Mouse (Mus musculus): ENCODE results near the gene Shisa8.

Shisa8 gene

GRCm38 (mm10) chr15:82183596-82183995 lies 29.0 kb downstream of the Shisa8 start:
- Histone ChIP-seq H3K27me3 (ENCODE audit: control insufficient read depth, insufficient read depth, low read length, poor library complexity, severe bottlenecking) (no peaks in the 10 kb centered on the region), H3K36me3 (ENCODE audit: control insufficient read depth, insufficient read depth, low read length, poor library complexity, severe bottlenecking) (peaks cover 31% of the 10 kb centered on the region)
- DNase-seq (ENCODE audit: low read depth, low spot score): no peak

DNA sequence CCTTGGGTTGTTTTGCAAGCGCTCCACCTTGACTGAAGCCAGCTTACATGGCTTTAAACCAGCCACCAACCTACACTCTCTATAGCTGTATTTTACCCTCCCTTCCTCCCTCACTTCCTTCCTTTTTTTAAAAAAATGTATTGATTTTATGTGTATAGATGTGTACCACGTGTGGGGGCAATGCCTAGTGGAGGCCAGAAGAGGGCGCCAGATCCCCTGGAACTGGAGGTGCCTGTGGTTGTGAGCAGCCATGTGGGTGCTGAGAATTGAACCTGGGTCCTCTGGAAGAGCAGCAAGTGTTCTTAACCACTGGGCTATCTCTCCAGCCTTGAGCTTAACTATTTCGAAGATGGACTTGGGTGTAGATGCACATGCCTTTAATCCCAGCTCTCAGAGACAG lies 30.3 kb downstream of the Shisa8 start:
- peaks cover 40% of the 10 kb centered on the region for H3K36me3 ChIP-seq (ENCODE audit: control insufficient read depth, insufficient read depth, low read length, poor library complexity, severe bottlenecking)
- DNase-seq (ENCODE audit: low read depth, low spot score): no peak
- H3K27me3 ChIP-seq (ENCODE audit: control insufficient read depth, insufficient read depth, low read length, poor library complexity, severe bottlenecking): no peaks in the 10 kb centered on the region

DNA sequence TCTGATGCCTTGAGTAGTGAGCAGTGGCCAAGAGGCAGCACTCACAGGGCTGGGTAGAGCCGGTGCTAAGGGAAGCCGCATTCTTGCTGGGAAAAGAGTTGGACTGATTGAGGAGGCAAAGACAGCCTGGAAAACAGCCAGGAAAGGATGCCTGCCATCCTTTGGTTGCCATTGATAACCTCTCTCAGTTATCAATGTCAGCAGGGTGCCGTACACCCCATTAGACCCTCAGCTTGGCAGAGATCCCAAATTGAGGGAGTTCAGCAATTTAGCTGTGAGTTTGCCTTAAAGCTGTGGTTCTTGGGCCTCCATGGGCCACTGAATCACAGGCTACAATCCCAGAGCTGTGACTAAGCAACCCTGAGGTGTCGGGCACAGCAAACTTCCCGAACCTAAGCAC lies 31.5 kb downstream of the Shisa8 start:
- DNase-seq (ENCODE audit: low read depth, low spot score): no peak
- Histone ChIP-seq H3K27me3 (ENCODE audit: control insufficient read depth, insufficient read depth, low read length, poor library complexity, severe bottlenecking) (no peaks in the 10 kb centered on the region), H3K36me3 (ENCODE audit: control insufficient read depth, insufficient read depth, low read length, poor library complexity, severe bottlenecking) (peaks cover 46% of the 10 kb centered on the region)

- no peak for DNase-seq (ENCODE audit: low read depth, low spot score)
- no peaks in the 10 kb centered on the region for H3K27me3 ChIP-seq (ENCODE audit: control insufficient read depth, insufficient read depth, low read length, poor library complexity, severe bottlenecking)
- peaks cover 49% of the 10 kb centered on the region for H3K36me3 ChIP-seq (ENCODE audit: control insufficient read depth, insufficient read depth, low read length, poor library complexity, severe bottlenecking)
Measured at GRCm38 (mm10) chr15:82177743-82178290, 34.8 kb downstream of the Shisa8 start.

DNA sequence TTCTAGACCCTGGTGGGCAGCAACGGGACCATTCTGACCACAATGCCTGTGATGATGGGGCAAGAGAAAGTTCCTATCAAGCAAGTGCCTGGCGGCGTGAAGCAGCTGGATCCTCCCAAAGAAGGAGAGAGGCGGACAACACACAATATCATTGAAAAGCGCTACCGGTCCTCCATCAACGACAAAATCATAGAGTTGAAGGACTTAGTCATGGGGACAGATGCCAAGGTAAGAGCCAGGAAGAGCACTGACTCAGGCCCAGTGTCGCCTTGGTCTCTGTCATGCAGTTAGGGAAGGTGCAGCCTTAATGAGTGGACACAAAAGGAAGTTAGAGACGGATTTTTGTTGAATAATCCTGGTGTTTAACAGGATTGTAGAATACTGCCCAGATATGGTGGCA lies 37.5 kb downstream of the Shisa8 start:
- Histone ChIP-seq H3K27me3 (ENCODE audit: control insufficient read depth, insufficient read depth, low read length, poor library complexity, severe bottlenecking) (no peaks in the 10 kb centered on the region), H3K36me3 (ENCODE audit: control insufficient read depth, insufficient read depth, low read length, poor library complexity, severe bottlenecking) (peaks cover 49% of the 10 kb centered on the region)
- DNase-seq (ENCODE audit: low read depth, low spot score): no peak

GRCm38 (mm10) chr15:82172648-82173047 lies 40.0 kb downstream of the Shisa8 start:
- no peak for DNase-seq (ENCODE audit: low read depth, low spot score)
- no peaks in the 10 kb centered on the region for H3K27me3 ChIP-seq (ENCODE audit: control insufficient read depth, insufficient read depth, low read length, poor library complexity, severe bottlenecking)
- H3K36me3 ChIP-seq (ENCODE audit: control insufficient read depth, insufficient read depth, low read length, poor library complexity, severe bottlenecking): peaks cover 36% of the 10 kb centered on the region

DNA sequence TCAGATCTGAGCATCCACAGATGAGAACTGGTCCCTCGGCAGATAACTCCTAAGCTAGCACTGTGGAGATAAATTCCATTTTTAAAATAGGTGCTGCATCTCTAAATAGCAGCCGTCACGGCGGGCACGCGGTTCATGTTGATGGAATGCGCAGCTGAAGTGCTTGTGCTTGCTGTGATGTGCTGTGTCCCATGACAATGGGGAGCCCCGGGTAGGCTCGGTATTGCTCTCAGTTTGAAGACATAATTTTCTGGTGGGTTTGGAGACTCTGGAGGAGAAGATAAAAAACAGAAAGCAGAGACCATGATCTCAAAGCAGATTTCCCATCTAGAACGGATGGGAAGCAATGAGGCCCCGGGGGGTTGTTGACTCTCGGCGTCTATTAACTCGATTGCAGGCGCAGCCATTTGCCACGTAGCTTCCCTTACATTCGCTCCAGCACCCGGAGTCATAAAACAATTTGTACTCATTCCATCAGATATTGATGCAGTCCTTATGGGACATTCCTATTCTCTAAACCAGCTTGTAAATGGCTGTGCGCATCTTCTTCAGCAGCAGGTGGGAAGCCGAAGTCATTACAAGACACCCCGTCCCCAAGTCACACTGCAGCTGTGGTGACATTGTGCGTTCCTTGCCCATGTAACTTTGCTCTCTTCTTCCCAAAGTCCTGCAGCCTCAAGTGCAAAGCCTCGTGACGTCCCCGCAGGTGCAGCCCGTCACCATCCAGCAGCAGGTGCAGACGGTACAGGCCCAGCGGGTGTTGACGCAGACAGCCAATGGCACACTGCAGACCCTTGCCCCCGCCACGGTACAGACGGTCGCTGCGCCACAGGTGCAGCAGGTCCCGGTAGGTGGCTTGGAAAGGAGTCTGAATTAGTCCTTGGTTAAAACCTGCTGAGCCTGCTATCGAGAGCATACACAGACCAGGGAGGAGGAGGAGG lies 41.9 kb downstream of the Shisa8 start:
- no peak for DNase-seq (ENCODE audit: low read depth, low spot score)
- Histone ChIP-seq H3K36me3 (ENCODE audit: control insufficient read depth, insufficient read depth, low read length, poor library complexity, severe bottlenecking) (peaks cover 28% of the 10 kb centered on the region), H3K27me3 (ENCODE audit: control insufficient read depth, insufficient read depth, low read length, poor library complexity, severe bottlenecking) (no peaks in the 10 kb centered on the region)

DNA sequence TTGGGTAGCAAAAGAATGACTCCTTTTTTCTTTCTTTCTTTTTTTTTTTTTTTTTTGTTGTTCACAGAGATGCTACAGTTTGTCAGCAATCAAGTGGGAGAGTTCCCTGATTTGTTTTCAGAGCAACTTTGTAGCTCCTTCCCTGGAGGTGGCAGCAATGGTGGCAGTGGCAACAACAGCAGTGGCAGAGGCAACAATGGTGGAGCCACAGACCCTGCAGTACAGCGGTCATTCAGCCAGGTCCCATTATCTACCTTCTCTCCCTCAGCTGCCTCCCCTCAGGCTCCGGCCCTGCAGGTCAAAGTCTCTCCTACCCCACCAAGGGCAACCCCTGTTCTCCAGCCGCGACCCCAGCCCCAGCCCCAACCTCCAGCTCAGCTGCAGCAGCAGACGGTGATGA lies 42.9 kb downstream of the Shisa8 start:
- no peaks in the 10 kb centered on the region for H3K27me3 ChIP-seq (ENCODE audit: control insufficient read depth, insufficient read depth, low read length, poor library complexity, severe bottlenecking)
- peaks cover 23% of the 10 kb centered on the region for H3K36me3 ChIP-seq (ENCODE audit: control insufficient read depth, insufficient read depth, low read length, poor library complexity, severe bottlenecking)
- DNase-seq (ENCODE audit: low read depth, low spot score): no peak

- no peaks in the 10 kb centered on the region for H3K27me3 ChIP-seq (ENCODE audit: control insufficient read depth, insufficient read depth, low read length, poor library complexity, severe bottlenecking)
- peaks cover 14% of the 10 kb centered on the region for H3K36me3 ChIP-seq (ENCODE audit: control insufficient read depth, insufficient read depth, low read length, poor library complexity, severe bottlenecking)
- peak; percentile 42 for DNase-seq (ENCODE audit: low read depth, low spot score)
Measured at GRCm38 (mm10) chr15:82167201-82168168, 45.1 kb downstream of the Shisa8 start.

- H3K36me3 ChIP-seq (ENCODE audit: control insufficient read depth, insufficient read depth, low read length, poor library complexity, severe bottlenecking): peaks cover 7% of the 10 kb centered on the region
- peak; percentile 79 for DNase-seq (ENCODE audit: low read depth, low spot score)
- H3K27me3 ChIP-seq (ENCODE audit: control insufficient read depth, insufficient read depth, low read length, poor library complexity, severe bottlenecking): no peaks in the 10 kb centered on the region
Measured at GRCm38 (mm10) chr15:82166240-82167100, 46.1 kb downstream of the Shisa8 start.

DNA sequence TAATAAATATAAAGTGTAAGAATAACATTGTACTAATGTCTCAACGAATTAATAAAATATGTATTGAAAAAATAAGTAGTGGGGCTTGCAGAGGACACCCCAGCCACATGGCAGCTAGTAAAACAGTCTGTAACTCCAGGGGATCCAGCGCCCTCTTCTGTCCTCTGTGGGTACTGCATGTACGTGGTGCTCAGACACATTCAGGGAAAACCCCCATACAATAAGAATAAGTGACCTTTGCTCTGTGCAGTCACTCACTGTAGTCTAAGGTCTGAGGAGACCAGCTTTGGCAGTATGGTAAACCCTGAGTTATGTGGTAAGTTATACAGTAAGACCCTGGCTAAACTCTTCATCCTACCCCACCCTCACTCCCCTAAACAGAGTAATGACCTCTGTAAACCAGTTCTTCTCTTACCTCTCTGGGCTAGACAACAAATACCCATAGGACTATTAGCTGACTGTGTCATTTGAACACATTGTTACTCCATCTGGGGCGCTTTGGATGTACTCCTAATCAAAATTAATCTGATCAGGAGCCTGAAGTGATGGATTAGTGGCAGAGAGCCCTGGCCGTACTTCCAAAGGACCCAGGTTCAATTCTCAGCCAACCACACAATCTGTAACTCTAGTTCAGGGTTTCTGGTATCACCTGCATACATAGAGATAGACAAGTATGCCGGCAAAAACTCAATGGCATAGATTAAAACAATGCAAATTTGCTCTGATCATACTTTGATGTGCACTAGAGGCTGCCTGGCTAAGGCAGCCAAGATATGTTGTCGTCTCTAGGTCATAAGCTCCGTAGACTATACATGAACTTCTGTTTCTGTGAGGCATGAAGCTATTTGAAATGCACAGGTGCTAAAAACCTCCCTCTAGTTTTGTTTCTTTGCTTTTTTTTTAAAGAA lies 47.0 kb downstream of the Shisa8 start:
- no peaks in the 10 kb centered on the region for H3K27me3 ChIP-seq (ENCODE audit: control insufficient read depth, insufficient read depth, low read length, poor library complexity, severe bottlenecking)
- DNase-seq (ENCODE audit: low read depth, low spot score): peak; percentile 93

DNA sequence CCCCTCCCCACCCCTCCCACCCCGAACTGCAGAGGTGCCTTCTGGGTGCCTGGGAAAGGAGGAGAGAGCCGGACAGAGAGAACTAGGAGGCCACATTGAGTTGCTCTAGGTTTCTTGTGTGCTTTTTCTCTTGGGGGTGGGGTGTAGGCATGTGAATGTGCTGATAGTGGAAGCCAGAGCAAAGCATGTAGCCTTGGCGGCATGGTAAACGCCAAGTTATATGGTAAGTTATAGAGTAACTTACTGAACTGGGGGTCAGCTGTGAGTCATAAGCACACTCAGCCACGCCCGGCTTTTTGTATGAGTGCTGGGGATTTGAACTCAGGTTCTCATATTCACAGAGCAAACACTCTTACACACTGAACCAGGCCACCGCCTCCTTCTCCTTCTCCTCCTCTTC lies 48.1 kb downstream of the Shisa8 start:
- no peaks in the 10 kb centered on the region for H3K27me3 ChIP-seq (ENCODE audit: control insufficient read depth, insufficient read depth, low read length, poor library complexity, severe bottlenecking)
- no peaks in the 10 kb centered on the region; the same call in 1 of the 2 replicates for H3K36me3 ChIP-seq (ENCODE audit: control insufficient read depth, insufficient read depth, low read length, poor library complexity, severe bottlenecking)
- peak; percentile 12 for DNase-seq (ENCODE audit: low read depth, low spot score)

More for the DNA sequence above, 47.0 kb downstream of the Shisa8 start:
- H3K36me3 ChIP-seq (ENCODE audit: control insufficient read depth, insufficient read depth, low read length, poor library complexity, severe bottlenecking): peaks cover 4% of the 10 kb centered on the region

DNA sequence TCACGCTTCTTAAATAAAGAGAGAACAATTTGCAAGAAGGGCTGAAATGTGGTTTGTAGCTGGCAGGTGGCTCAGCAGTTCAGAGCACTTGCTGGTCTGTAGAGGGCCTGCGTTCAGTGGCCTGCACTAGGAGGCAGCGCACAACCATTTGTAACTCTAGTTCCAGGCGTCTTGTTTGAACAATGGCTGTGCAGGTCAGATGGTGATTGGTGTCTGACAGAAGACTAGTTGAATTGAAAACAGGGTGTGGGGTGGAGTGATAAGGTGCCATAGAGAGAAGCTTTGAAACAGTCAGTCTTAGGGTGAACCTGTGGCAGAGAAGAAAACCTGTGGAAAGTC lies 48.6 kb downstream of the Shisa8 start:
- Histone ChIP-seq H3K27me3 (ENCODE audit: control insufficient read depth, insufficient read depth, low read length, poor library complexity, severe bottlenecking) (no peaks in the 10 kb centered on the region), H3K36me3 (ENCODE audit: control insufficient read depth, insufficient read depth, low read length, poor library complexity, severe bottlenecking) (no peaks in the 10 kb centered on the region; the same call in 1 of the 2 replicates)
- DNase-seq (ENCODE audit: low read depth, low spot score): no peak
